Mouse (Mus musculus) kidney, adult 2 months (tissue): ENCODE measurements around the gene Rab3c. TPM values are rescaled to one million over a fixed set of nuclear protein-coding genes. Genes with fewer than 3 reads are reported as not detected.

Experiments
- DNase-seq: peaks from one replicate; pipeline ENCODE4 v3.0.0; 2021
- H3K27ac ChIP-seq: fragments of 200-500 bp; 2 replicates; pipeline ENCODE4 v1.5.1; 2012; ENCODE audit warnings: low read depth, low read length, control low read depth, inconsistent platforms; ENCODE audit not compliant: insufficient read depth
- H3K27me3 ChIP-seq: fragments of 200-500 bp; replicated peaks from 2 replicates; pipeline ENCODE4 v1.6.1; 2012; ENCODE audit warnings: mild to moderate bottlenecking, moderate library complexity, low read length, inconsistent platforms; ENCODE audit not compliant: control insufficient read depth, insufficient read depth
- H3K36me3 ChIP-seq: fragments of 200-500 bp; 2 replicates; pipeline ENCODE4 v1.6.1; 2012; ENCODE audit warnings: mild to moderate bottlenecking, moderate library complexity, low read length, inconsistent platforms; ENCODE audit not compliant: control insufficient read depth, insufficient read depth
- H3K4me1 ChIP-seq: fragments of 200-500 bp; 2 replicates; pipeline ENCODE4 v1.6.1; 2011; ENCODE audit warnings: low read length; ENCODE audit not compliant: control insufficient read depth, insufficient read depth
- H3K4me3 ChIP-seq: fragments of 200-500 bp; 2 replicates; pipeline ENCODE4 v1.5.1; 2011; ENCODE audit warnings: mild to moderate bottlenecking, low read depth, low read length, control low read depth; ENCODE audit not compliant: insufficient read depth
- CTCF ChIP-seq: fragments of 200-500 bp; conservative IDR thresholded peaks from 2 replicates; pipeline ENCODE4 v1.5.1; 2011; ENCODE audit warnings: low read depth, mild to moderate bottlenecking, control low read depth, low read length, moderate library complexity, mixed read lengths; ENCODE audit not compliant: insufficient read depth, insufficient read length
- POLR2A ChIP-seq: fragments of 200-500 bp; IDR thresholded peaks from one replicate; pipeline ENCODE4 v1.6.1; 2011; ENCODE audit warnings: low read depth, low read length, control low read depth
- WGBS: fragments of 180-500 bp; shearing (Covaris S2); methylation state at CpG from one replicate; pipeline ENCODE4 v1.1.7; 2018; 5-methylcytosine and 5-hydroxymethylcytosine counted together
- polyA plus RNA-seq: library from polyadenylated mRNA; depleted of rRNA; stranded (reverse); fragments of >200 nt; gene quantifications from 2 replicates; pipeline ENCODE4 v1.2.3, GENCODE M21; 2012

Gene Rab3c
- polyA plus RNA-seq, 1 experiment: 0.33 TPM

- Histone ChIP-seq H3K27me3 (no peaks in the 10 kb centered on the region), H3K4me3 (no peak overlapping the region), H3K4me1 (no peaks in the 10 kb centered on the region), H3K36me3 (no peaks in the 10 kb centered on the region), H3K27ac (no peak overlapping the region)
- no peak for TF ChIP-seq POLR2A
- no peak for TF ChIP-seq CTCF
- DNase-seq: no peak
- WGBS: 88% methylated on average over 2 of the region's 2 CpGs
Measured at GRCm38 (mm10) chr13:110066674-110067073, 214.1 kb downstream of the Rab3c start.

DNA sequence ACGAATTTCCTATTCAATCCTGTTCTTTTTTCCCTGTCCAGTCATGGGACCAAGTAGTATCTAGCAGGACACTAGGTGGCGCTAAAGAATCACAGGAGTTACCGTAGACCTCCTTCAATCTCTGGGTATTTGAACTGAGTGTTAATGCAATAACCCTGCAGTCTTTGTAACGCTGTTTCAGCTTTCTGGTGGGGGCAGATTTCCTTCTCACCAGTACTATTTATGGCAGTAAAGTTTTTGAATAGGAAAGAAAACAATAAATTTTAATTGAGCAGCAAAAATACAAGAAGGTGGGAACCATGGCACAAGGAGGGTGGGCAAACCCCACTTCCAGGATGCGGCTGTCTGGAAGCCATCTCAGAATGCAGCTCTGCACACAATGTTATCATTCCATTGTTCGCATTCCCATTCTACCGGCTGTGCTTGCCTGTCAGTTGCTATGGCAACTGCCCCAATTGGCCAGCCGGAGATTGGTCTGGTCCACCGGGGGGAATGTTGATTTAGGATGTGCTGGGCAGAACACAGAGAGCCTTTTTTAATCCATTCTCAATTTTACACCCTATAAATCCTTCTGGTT, 217.9 kb downstream of the Rab3c start:
- peak; percentile 74 for DNase-seq
- H3K4me3 ChIP-seq: no peak overlapping the region
- H3K36me3 ChIP-seq: no peaks in the 10 kb centered on the region
- H3K27me3 ChIP-seq: no peaks in the 10 kb centered on the region
- WGBS: 22% methylated on average over 9 of the region's 9 CpGs
- H3K27ac ChIP-seq: no peak overlapping the region
- TF ChIP-seq POLR2A: no peak
- TF ChIP-seq CTCF: peak; percentile 44
- H3K4me1 ChIP-seq: no peaks in the 10 kb centered on the region

GRCm38 (mm10) chr13:110062288-110062687, 218.5 kb downstream of the Rab3c start:
- no peak overlapping the region for H3K4me3 ChIP-seq
- no peaks in the 10 kb centered on the region for H3K36me3 ChIP-seq
- H3K27me3 ChIP-seq: no peaks in the 10 kb centered on the region; the same call in 1 of the 2 replicates
- no peak for TF ChIP-seq CTCF
- no peak for TF ChIP-seq POLR2A
- DNase-seq: no peak
- 56% methylated on average over 8 of the region's 8 CpGs for WGBS
- H3K4me1 ChIP-seq: no peaks in the 10 kb centered on the region
- no peak overlapping the region for H3K27ac ChIP-seq

DNA sequence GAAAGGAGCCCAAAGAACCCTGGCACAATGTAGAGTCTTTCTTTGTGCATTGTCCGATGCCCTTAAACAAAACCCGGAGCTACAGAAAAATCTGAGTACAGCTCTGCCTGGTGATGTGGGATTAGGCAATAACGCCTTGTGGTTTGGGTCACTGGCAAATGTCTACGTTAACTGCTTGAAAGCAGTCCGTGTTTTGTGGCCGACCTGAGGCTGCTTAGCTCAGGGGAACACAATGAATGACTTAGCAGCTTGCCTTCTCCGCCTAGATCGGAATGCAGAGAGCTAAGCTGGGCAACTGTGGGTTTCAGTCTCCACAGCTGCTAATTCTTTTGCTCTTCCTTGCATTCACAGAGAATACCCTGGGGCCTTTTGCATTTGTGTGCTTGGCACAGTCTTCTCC, 226.3 kb downstream of the Rab3c start:
- DNase-seq: no peak
- no peaks in the 10 kb centered on the region; the same call in 1 of the 2 replicates for H3K27me3 ChIP-seq
- WGBS: 80% methylated on average over 8 of the region's 8 CpGs
- TF ChIP-seq POLR2A (no peak), CTCF (no peak)
- no peaks in the 10 kb centered on the region for H3K4me1 ChIP-seq
- H3K4me3 ChIP-seq: no peak overlapping the region
- H3K36me3 ChIP-seq: no peaks in the 10 kb centered on the region
- no peak overlapping the region for H3K27ac ChIP-seq

GRCm38 (mm10) chr13:110048767-110049434, 231.9 kb downstream of the Rab3c start:
- Histone ChIP-seq H3K27ac (no peak overlapping the region), H3K4me3 (no peak overlapping the region), H3K36me3 (no peaks in the 10 kb centered on the region), H3K4me1 (no peaks in the 10 kb centered on the region), H3K27me3 (no peaks in the 10 kb centered on the region)
- TF ChIP-seq CTCF: no peak
- TF ChIP-seq POLR2A: no peak
- 48% methylated on average over 5 of the region's 5 CpGs for WGBS
- DNase-seq: no peak

GRCm38 (mm10) chr13:110044418-110044817, 236.4 kb downstream of the Rab3c start:
- H3K36me3 ChIP-seq: no peaks in the 10 kb centered on the region
- H3K27me3 ChIP-seq: no peaks in the 10 kb centered on the region
- no peak for DNase-seq
- WGBS: 74% methylated on average over 4 of the region's 4 CpGs
- no peaks in the 10 kb centered on the region for H3K4me1 ChIP-seq
- H3K27ac ChIP-seq: no peak overlapping the region
- no peak for TF ChIP-seq POLR2A
- TF ChIP-seq CTCF: no peak
- H3K4me3 ChIP-seq: no peak overlapping the region

GRCm38 (mm10) chr13:110039779-110040498, 240.9 kb downstream of the Rab3c start:
- Histone ChIP-seq H3K4me1 (no peaks in the 10 kb centered on the region), H3K36me3 (no peaks in the 10 kb centered on the region), H3K27ac (no peak overlapping the region), H3K4me3 (no peak overlapping the region), H3K27me3 (no peaks in the 10 kb centered on the region)
- peak; percentile 18 for DNase-seq
- WGBS: 84% methylated on average over 3 of the region's 3 CpGs
- TF ChIP-seq CTCF (peak; percentile 12; the same call in 1 of the 2 replicates), POLR2A (no peak)
